Mouse (Mus musculus): ENCODE measurements around the gene Ift43.
A peak's percentile ranks its signal among the peaks of the same experiment; 100 is the strongest.

Gene Ift43

GRCm38 (mm10) chr12:86078553-86079201 is 3.7 kb upstream of the Ift43 start, which contains the start of gene Tgfb3:
Gene Tgfb3 (minus strand): TSS chr12:86079041.
- peak; percentile 23 to 57 for DNase-seq

- DNase-seq, result peak; percentile 93 to 94
Measured at GRCm38 (mm10) chr12:86079202-86079667, 3.1 kb upstream of the Ift43 start.

- peak in 1 of 2 experiments; percentile 24 for DNase-seq
Measured at GRCm38 (mm10) chr12:86085873-86086272, 3.5 kb downstream of the Ift43 start.

- DNase-seq, result peak in 1 of 2 experiments; percentile 27
Measured at GRCm38 (mm10) chr12:86086550-86086949, 4.2 kb downstream of the Ift43 start.

- peak; percentile 59 to 81 for DNase-seq
Measured at GRCm38 (mm10) chr12:86088042-86088441, 5.7 kb downstream of the Ift43 start.

GRCm38 (mm10) chr12:86090764-86091163 is 8.4 kb downstream of the Ift43 start:
- DNase-seq, result peak in 1 of 2 experiments; percentile 30

- DNase-seq, result peak; percentile 37 to 70
Measured at GRCm38 (mm10) chr12:86091601-86092132, 9.3 kb downstream of the Ift43 start.

GRCm38 (mm10) chr12:86094075-86094474 is 11.7 kb downstream of the Ift43 start:
- DNase-seq, result no peak

- DNase-seq, result no peak
Measured at GRCm38 (mm10) chr12:86095806-86096205, 13.5 kb downstream of the Ift43 start.

GRCm38 (mm10) chr12:86097781-86098180 is 15.4 kb downstream of the Ift43 start:
- DNase-seq, result no peak

- DNase-seq, result peak in 1 of 2 experiments; percentile 25
Measured at GRCm38 (mm10) chr12:86100711-86101110, 18.4 kb downstream of the Ift43 start.

GRCm38 (mm10) chr12:86102686-86103085 is 20.3 kb downstream of the Ift43 start:
- peak; percentile 70 to 85 for DNase-seq

GRCm38 (mm10) chr12:86103391-86103790 is 21.1 kb downstream of the Ift43 start:
- DNase-seq, result peak in 1 of 2 experiments; percentile 59

- DNase-seq, result peak; percentile 43 to 70
Measured at GRCm38 (mm10) chr12:86103852-86104251, 21.5 kb downstream of the Ift43 start.

GRCm38 (mm10) chr12:86104297-86104696 is 22.0 kb downstream of the Ift43 start:
- DNase-seq, result peak; percentile 45 to 60

GRCm38 (mm10) chr12:86105546-86105945 is 23.2 kb downstream of the Ift43 start:
- DNase-seq, result peak; percentile 28 to 63

GRCm38 (mm10) chr12:86106086-86106485 is 23.7 kb downstream of the Ift43 start:
- peak in 1 of 2 experiments; percentile 20 for DNase-seq

- DNase-seq, result peak in 1 of 2 experiments; percentile 26
Measured at GRCm38 (mm10) chr12:86107645-86108044, 25.3 kb downstream of the Ift43 start.

- peak; percentile 52 to 54 for DNase-seq
Measured at GRCm38 (mm10) chr12:86109531-86109930, 27.2 kb downstream of the Ift43 start.

GRCm38 (mm10) chr12:86110637-86111036 is 28.3 kb downstream of the Ift43 start:
- peak; percentile 59 to 78 for DNase-seq

- no peak for DNase-seq
Measured at GRCm38 (mm10) chr12:86116295-86116835, 34.0 kb downstream of the Ift43 start.

GRCm38 (mm10) chr12:86124016-86124415 is 41.7 kb downstream of the Ift43 start:
- no peak for DNase-seq

GRCm38 (mm10) chr12:86128122-86128521 is 45.8 kb downstream of the Ift43 start:
- peak; percentile 74 to 87 for DNase-seq

GRCm38 (mm10) chr12:86129005-86129404 is 46.7 kb downstream of the Ift43 start:
- no peak for DNase-seq
